Mouse (Mus musculus) embryonic facial prominence, embryonic 11.5 days (tissue): ENCODE measurements around the gene Haspin. TPM values are rescaled to one million over a fixed set of nuclear protein-coding genes. Genes with fewer than 3 reads are reported as not detected.

Experiments
- ATAC-seq: fragments of 200-750 bp; cut with Nextera tagmentation; replicated peaks from 2 replicates; pipeline ENCODE4 v1.8.0; 2017; ENCODE audit warnings: low read depth; ENCODE audit not compliant: insufficient number of reproducible peaks, low FRiP score, low TSS enrichment
- DNase-seq: peaks from one replicate; pipeline ENCODE4 v3.0.0-alpha.2; 2015; ENCODE audit warnings: low spot score
- H3K27ac ChIP-seq: fragments of 300-500 bp; sonication (generic); replicated peaks from 2 replicates; pipeline ENCODE4 v1.5.1; 2014; ENCODE audit warnings: mild to moderate bottlenecking, low read depth, low read length, control low read depth
- H3K27me3 ChIP-seq: fragments of 300-500 bp; sonication (generic); 2 replicates; pipeline ENCODE4 v1.6.1; 2014; ENCODE audit warnings: mild to moderate bottlenecking, low read length, moderate library complexity, mixed read lengths; ENCODE audit not compliant: control insufficient read depth, insufficient read depth
- H3K36me3 ChIP-seq: fragments of 300-500 bp; sonication (generic); replicated peaks from 2 replicates; pipeline ENCODE4 v1.6.1; 2014; ENCODE audit warnings: low read depth, mild to moderate bottlenecking, low read length, moderate library complexity, mixed read lengths; ENCODE audit not compliant: control insufficient read depth, insufficient read depth
- H3K4me1 ChIP-seq: fragments of 300-500 bp; sonication (generic); 2 replicates; pipeline ENCODE4 v1.6.1; 2014; ENCODE audit warnings: low read length, mixed read lengths; ENCODE audit not compliant: control insufficient read depth, insufficient read depth
- H3K4me2 ChIP-seq: fragments of 300-500 bp; sonication (generic); 2 replicates; pipeline ENCODE4 v1.6.1; 2014; ENCODE audit warnings: low read depth, mild to moderate bottlenecking, control low read depth, low read length, moderate library complexity
- H3K4me3 ChIP-seq: fragments of 300-500 bp; sonication (generic); 2 replicates; pipeline ENCODE4 v1.5.1; 2014; ENCODE audit warnings: low read depth, low read length, control low read depth
- H3K9ac ChIP-seq: fragments of 300-500 bp; sonication (generic); replicated peaks from 2 replicates; pipeline ENCODE4 v1.6.1; 2014; ENCODE audit warnings: mild to moderate bottlenecking, control low read depth, low read length
- H3K9me3 ChIP-seq: fragments of 300-500 bp; sonication (generic); replicated peaks from 2 replicates; pipeline ENCODE4 v1.6.1; 2016; ENCODE audit warnings: mild to moderate bottlenecking, low read length, inconsistent platforms, mixed read lengths; ENCODE audit not compliant: control insufficient read depth
- WGBS: fragments of 180-500 bp; shearing (Covaris S2); extraction: QIAGEN DNeasy Blood & Tissue Kit; methylation state at CpG from one replicate; pipeline ENCODE4 v1.1.7; 2014; 5-methylcytosine and 5-hydroxymethylcytosine counted together
- polyA plus RNA-seq: library from polyadenylated mRNA; unstranded; fragments of >200 nt; fragmentation: Nextera tagmentation; extraction: Ambion mirVana; gene quantifications from 2 replicates; pipeline ENCODE4 v1.2.1, GENCODE M21; 2014

The Haspin gene
- polyA plus RNA-seq, 1 experiment from 2014 or later = 21.6 TPM

GRCm38 (mm10) chr11:73092057-73092456, 46.0 kb downstream of the Haspin start:
- no peaks in the 10 kb centered on the region for H3K9me3 ChIP-seq
- 85% methylated on average over 4 of the region's 4 CpGs for WGBS
- H3K4me2 ChIP-seq = no peak overlapping the region
- no peak overlapping the region for H3K27ac ChIP-seq
- ATAC-seq = no peak
- no peaks in the 10 kb centered on the region for H3K27me3 ChIP-seq
- no peak overlapping the region for H3K4me3 ChIP-seq
- no peaks in the 10 kb centered on the region for H3K4me1 ChIP-seq
- no peak overlapping the region for H3K9ac ChIP-seq
- H3K36me3 ChIP-seq = no peaks in the 10 kb centered on the region
- DNase-seq = no peak

GRCm38 (mm10) chr11:73090826-73091225, 47.3 kb downstream of the Haspin start:
- H3K27me3 ChIP-seq = no peaks in the 10 kb centered on the region
- 72% methylated on average over 2 of the region's 2 CpGs for WGBS
- H3K4me3 ChIP-seq = no peak overlapping the region
- H3K9ac ChIP-seq = no peak overlapping the region
- DNase-seq (no peak), ATAC-seq (no peak)
- no peak overlapping the region for H3K27ac ChIP-seq
- no peak overlapping the region for H3K4me2 ChIP-seq
- H3K4me1 ChIP-seq = no peaks in the 10 kb centered on the region
- H3K9me3 ChIP-seq = no peaks in the 10 kb centered on the region
- no peaks in the 10 kb centered on the region for H3K36me3 ChIP-seq

GRCm38 (mm10) chr11:73090283-73090682, 47.8 kb downstream of the Haspin start, which contains the start of gene Itgae:
Gene Itgae (plus strand): TSS chr11:73090583.
- Histone ChIP-seq H3K9me3 (no peaks in the 10 kb centered on the region), H3K36me3 (no peaks in the 10 kb centered on the region), H3K27ac (no peak within 1 kb of the TSS), H3K9ac (no peak within 1 kb of the TSS), H3K27me3 (no peaks in the 10 kb centered on the region), H3K4me1 (no peaks in the 10 kb centered on the region), H3K4me2 (no peak within 1 kb of the TSS), H3K4me3 (no peak within 1 kb of the TSS)
- ATAC-seq (no peak), DNase-seq (no peak)
- WGBS = 81% methylated on average over 4 of the region's 4 CpGs

- ATAC-seq = no peak
- no peak overlapping the region for H3K4me3 ChIP-seq
- DNase-seq = peak; percentile 10
- no peaks in the 10 kb centered on the region for H3K9me3 ChIP-seq
- 54% methylated on average over 6 of the region's 6 CpGs for WGBS
- H3K27ac ChIP-seq = no peak overlapping the region
- H3K36me3 ChIP-seq = no peaks in the 10 kb centered on the region
- no peaks in the 10 kb centered on the region; the same call in 1 of the 2 replicates for H3K4me1 ChIP-seq
- H3K4me2 ChIP-seq = no peak overlapping the region
- no peaks in the 10 kb centered on the region for H3K27me3 ChIP-seq
- H3K9ac ChIP-seq = no peak overlapping the region
These were observed 50.2 kb downstream of the Haspin start for GRCm38 (mm10) chr11:73087700-73088480.

Other genes with a start within 250 kb of the Haspin start
- 0.74 and 1.4 TPM in 2 replicates for gene Atp2a3, start 177.1 kb downstream of the Haspin start, polyA plus RNA-seq
- 1.2 and 1.3 TPM in 2 replicates for gene P2rx1, start 139.2 kb downstream of the Haspin start, polyA plus RNA-seq
- gene Camkk1, start 119.3 kb downstream of the Haspin start, polyA plus RNA-seq = 3.4 and 4.2 TPM in 2 replicates
- 11.3 and 11.9 TPM in 2 replicates for gene Ncbp3, start 90.5 kb downstream of the Haspin start, polyA plus RNA-seq
- gene Itgae, start 47.7 kb downstream of the Haspin start, polyA plus RNA-seq = 0.06 and 0.17 TPM in 2 replicates
- gene P2rx5, start 22.1 kb upstream of the Haspin start, polyA plus RNA-seq = 0.14 TPM in 1 of 2 replicates, not detected in the other
- 112 and 115 TPM in 2 replicates for gene Emc6, start 38.7 kb upstream of the Haspin start, polyA plus RNA-seq
- 218 and 228 TPM in 2 replicates for gene Tax1bp3, start 38.8 kb upstream of the Haspin start, polyA plus RNA-seq
- 22.4 and 22.8 TPM in 2 replicates for gene Ctns, start 60.7 kb upstream of the Haspin start, polyA plus RNA-seq
- 0.93 and 1.0 TPM in 2 replicates for gene Shpk, start 61.2 kb upstream of the Haspin start, polyA plus RNA-seq
- gene Trpv1, start 96.0 kb upstream of the Haspin start, polyA plus RNA-seq = 0.15 and 0.29 TPM in 2 replicates
- 0.03 TPM in 1 of 2 replicates, not detected in the other for gene Trpv3, start 129.1 kb upstream of the Haspin start, polyA plus RNA-seq
- 0.32 and 0.79 TPM in 2 replicates for gene Aspa, start 191.3 kb upstream of the Haspin start, polyA plus RNA-seq
- gene Gm49340, start 191.4 kb upstream of the Haspin start, polyA plus RNA-seq = not detected in 2 replicates
- not detected in 2 replicates for gene Spata22, start 191.4 kb upstream of the Haspin start, polyA plus RNA-seq
- not detected in 2 replicates for gene Olfr20, start 212.5 kb upstream of the Haspin start, polyA plus RNA-seq
- gene Olfr376, start 233.0 kb upstream of the Haspin start, polyA plus RNA-seq = not detected in 2 replicates